Mouse (Mus musculus): ENCODE results near the gene Gm14295.
"Not testable (repeated sequence)": the region's sequence is repeated elsewhere in the genome, so short reads cannot be mapped to it uniquely, and the experiment has no call there.

Gene Gm14295

GRCm38 (mm10) chr2:176798312-176798711, at the start of gene Gm14295:
Gene Gm14295 (plus strand): TSS chr2:176798612.
- not testable (repeated sequence) for DNase-seq (ENCODE audit: low spot score in 2 of 2)

- DNase-seq (ENCODE audit: low spot score in 2 of 2): not testable (repeated sequence)
Observed at GRCm38 (mm10) chr2:176798785-176799184, 373 bp downstream of the Gm14295 start.

- not testable (repeated sequence) for DNase-seq (ENCODE audit: low spot score in 2 of 2)
Observed at GRCm38 (mm10) chr2:176830840-176831239, 32.4 kb downstream of the Gm14295 start, which contains the start of gene Gm14408. Gene Gm14408 (plus strand): TSS chr2:176831140.

All from left cerebral cortex, adult 9 months (tissue).